Mouse (Mus musculus) mouse trophoblast stem cell (cell line): ENCODE measurements at regions not wholly inside any gene's neighbourhood (a gene's known extent, or its start where the extent isn't known, plus 50 kb on each side); places are given as distances from the start of the nearest gene placed in this dataset.

Source experiments
- in situ Hi-C, 2 experiments: fragments of 300-500 bp; cut with MseI, MboI; formaldehyde crosslinking; loops; 2 replicates in 1 of 2; 3 replicates in 1 of 2; pipeline ENCODE4 v1.15.1; 2025

GRCm38 (mm10) chr5:101157416-101157815, 311.9 kb downstream of the Gpat3 start:
- in situ Hi-C loops = no loop called here

DNA sequence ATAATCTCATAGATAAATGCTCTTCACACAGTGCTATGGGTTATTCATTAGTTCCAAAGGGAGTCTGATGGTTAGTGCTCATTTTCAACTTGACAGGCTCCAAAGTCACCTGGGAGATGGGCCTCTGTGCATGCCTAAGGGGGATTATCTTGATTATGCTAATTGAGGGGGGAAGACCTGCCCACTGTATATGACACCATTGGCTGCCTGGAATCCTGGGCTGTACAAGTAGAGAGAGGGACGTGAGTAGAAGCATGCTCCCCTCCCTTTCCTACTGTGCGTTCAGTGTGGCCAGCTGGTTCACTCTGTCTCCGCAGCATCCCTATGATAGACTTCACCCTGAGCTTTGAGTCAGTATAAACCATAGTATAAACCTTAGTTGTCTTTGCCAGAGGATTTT, 300.8 kb downstream of the Gpat3 start:
- in situ Hi-C loops = no loop called here

GRCm38 (mm10) chr5:101124941-101125453, 279.5 kb downstream of the Gpat3 start:
- in situ Hi-C loops = no loop called here

- in situ Hi-C loops = no loop called here
These were observed 277.4 kb downstream of the Gpat3 start for GRCm38 (mm10) chr5:101122914-101123313.

- in situ Hi-C loops = no loop called here
These were observed 275.1 kb downstream of the Gpat3 start for GRCm38 (mm10) chr5:101120509-101121201.

GRCm38 (mm10) chr5:101112151-101112769, 266.7 kb downstream of the Gpat3 start:
- in situ Hi-C loops = no loop called here

- in situ Hi-C loops = no loop called here
These were observed 266.1 kb downstream of the Gpat3 start for GRCm38 (mm10) chr5:101111619-101112018.

GRCm38 (mm10) chr5:101100975-101101699, 255.6 kb downstream of the Gpat3 start:
- in situ Hi-C loops = no loop called here

GRCm38 (mm10) chr5:101091027-101091598, 245.6 kb downstream of the Gpat3 start:
- in situ Hi-C loops = no loop called here

- in situ Hi-C loops = no loop called here
These were observed 245.0 kb downstream of the Gpat3 start for GRCm38 (mm10) chr5:101090415-101091026.

GRCm38 (mm10) chr5:101085199-101085598, 239.7 kb downstream of the Gpat3 start:
- in situ Hi-C loops = no loop called here

GRCm38 (mm10) chr5:101082611-101083010, 237.1 kb downstream of the Gpat3 start:
- in situ Hi-C loops = no loop called here

DNA sequence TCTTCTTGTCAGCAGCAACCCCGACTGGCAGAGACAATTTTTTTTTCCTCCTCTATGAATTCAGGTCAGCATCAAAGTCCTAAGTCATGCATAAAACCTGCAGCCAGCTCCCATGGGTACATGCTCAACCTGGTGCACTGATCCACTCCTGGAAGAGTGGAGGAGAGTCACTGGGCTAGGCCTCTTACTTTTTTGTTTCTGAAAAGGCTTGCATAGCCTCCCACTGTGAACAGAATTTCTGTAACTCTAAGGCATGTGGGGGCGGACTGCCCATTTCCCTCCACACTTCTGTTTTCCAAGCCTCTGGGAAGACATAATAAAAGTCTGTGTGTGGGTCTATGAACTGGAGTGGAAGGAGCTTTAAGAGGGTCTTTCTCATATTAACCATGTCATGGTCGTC, 218.8 kb downstream of the Gpat3 start:
- in situ Hi-C loops = no loop called here

DNA sequence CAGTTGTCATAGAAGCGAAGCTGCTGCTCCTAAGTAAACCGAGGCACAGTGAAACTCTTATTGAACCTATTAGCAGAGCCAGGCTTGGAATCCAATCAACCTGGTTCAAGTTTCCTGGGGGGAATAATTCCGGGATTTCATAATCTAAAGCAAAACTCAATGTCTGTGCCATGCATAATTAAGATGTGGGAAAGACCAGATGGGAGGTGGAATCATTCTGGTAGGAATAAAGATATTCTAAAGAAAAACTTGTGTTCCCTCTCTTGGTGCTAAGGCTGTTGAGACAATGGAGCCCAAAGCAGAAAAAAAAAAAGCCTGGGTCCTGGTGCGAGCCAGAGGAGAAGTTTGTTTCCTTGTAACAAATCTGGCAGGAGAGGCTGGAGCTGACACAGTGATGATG, 217.7 kb downstream of the Gpat3 start:
- in situ Hi-C loops = no loop called here

DNA sequence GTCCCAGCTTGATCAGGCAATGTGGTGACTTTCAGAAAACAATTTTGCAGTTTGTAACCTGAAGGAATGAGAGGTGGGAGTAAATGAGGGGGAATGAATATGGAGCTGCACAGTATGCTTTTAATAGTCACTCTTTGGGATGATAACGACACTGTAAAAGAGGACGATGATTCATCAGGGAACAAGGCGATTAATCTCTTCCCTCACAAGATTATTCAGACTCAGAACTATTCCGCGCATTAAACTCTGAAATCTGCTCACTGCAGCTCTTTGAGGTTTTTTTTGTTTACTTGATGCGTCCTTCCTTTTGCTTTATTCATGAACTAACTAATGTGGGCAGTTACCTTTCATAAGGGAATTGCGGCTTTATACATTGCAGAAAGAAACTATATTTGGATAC, 206.1 kb downstream of the Gpat3 start:
- in situ Hi-C loops = no loop called here

- in situ Hi-C loops = no loop called here
These were observed 195.0 kb downstream of the Gpat3 start for GRCm38 (mm10) chr5:101040488-101040887.

- in situ Hi-C loops = no loop called here
These were observed 187.5 kb downstream of the Gpat3 start for GRCm38 (mm10) chr5:101032968-101033367.

GRCm38 (mm10) chr5:101032147-101032900, 186.8 kb downstream of the Gpat3 start:
- in situ Hi-C loops = no loop called here

GRCm38 (mm10) chr5:101024796-101025195, 179.3 kb downstream of the Gpat3 start:
- in situ Hi-C loops = loop anchor here (10.0 to 25.0 kb wide), 3 partner anchors 270 to 663 kb away; partner anchors contain the start of gene Nkx6-1 (in 1 of the 2)

DNA sequence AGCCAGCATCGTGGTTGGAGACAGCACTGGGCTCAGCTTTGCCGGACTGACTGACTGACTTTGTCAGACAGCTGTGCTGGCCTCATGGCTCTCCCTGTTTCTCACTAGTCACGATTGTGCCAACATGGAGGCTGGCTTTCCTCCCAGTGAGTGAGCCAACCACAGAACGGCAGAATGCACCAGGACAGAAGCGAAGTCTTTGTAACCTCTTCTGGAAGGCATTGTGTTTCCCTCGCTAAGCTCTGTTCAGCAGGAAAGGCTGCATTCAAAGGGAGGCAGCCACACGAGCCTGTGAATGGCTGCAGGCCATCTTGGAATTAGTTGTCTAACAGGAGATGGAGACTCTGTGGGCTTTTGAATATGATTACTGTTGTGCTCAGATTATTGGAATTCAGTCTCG, 178.3 kb downstream of the Gpat3 start:
- in situ Hi-C loops = loop anchor here (10.0 to 25.0 kb wide), 3 partner anchors 271 to 664 kb away; partner anchors contain the start of gene Nkx6-1 (in 1 of the 2)

DNA sequence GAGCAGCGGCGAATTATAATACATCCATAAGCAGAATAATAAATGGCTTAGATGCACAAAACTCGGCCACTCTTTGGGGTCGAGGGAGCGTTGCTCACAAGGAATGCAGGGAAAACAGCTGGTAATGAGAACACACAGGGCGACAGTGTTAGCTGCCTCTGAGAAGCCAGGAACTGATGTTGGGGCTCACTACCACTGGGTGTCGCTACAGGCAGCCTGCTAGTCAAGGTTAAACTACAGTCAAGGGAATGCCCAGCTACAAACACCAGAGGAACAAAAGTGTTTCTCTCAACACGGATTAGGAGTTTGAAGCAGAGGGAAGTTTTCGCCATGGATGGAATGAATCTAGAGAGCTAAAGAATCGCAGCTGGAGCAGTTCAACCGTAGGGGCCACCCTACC, 175.3 kb downstream of the Gpat3 start:
- in situ Hi-C loops = loop anchor here (10.0 to 25.0 kb wide), 3 partner anchors 274 to 667 kb away; partner anchors contain the start of gene Nkx6-1 (in 1 of the 2)
